Mouse (Mus musculus): ENCODE results near the gene Pdpr.
"Not testable (repeated sequence)": the region's sequence is repeated elsewhere in the genome, so short reads cannot be mapped to it uniquely, and the experiment has no call there.

Gene Pdpr

DNA sequence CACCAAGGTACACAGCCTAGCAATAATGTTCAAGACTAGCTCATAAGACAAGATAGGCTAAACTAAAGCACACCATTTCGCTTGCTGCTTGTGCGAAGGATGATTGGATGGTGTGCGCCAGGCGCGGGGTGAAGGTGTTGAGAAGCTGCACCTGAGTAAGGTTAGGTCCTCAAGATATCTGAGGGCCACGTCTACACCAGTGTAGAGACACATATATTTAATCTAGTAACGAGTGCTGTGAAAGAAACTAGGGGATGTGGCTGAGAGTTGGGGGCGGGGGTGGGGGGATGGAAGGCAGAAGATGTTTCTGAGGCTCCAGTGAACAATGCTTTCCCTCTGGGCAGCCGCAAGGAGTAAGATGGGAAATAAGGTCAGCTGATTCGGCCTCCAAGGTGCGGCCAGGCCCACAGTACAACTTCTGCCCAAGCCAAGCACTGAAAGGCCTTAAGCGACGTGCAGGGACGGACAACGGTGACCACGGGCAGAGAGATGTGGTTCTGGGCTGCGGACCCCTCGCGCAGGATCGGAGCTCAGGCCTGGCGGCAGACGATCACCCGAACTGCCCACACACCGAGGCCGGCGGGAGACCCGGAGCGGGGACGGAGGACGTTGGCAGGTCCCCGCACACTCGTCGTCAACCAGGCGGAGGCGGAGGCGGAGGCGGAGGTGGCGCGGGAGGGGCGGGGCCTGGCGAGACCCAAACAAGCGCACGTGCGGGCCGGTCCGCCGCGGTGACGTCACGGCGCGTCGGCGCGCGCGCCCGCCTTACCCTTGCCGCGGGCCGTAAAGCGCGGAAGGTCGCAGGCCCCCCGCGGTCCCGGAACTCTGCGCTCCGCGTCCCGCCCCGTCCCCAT, at the start of gene Pdpr:
Pdpr (plus strand) TSS at position 766 of the 854 bp plus-strand sequence.
- DNase-seq (ENCODE audit: inconsistent age in 2 of 2, low spot score in 1 of 2): peak; percentile 95 to 98

- DNase-seq (ENCODE audit: inconsistent age in 2 of 2, low spot score in 1 of 2): no peak
Observed at GRCm38 (mm10) chr8:111048694-111049093, 45.7 kb upstream of the Pdpr start.

GRCm38 (mm10) chr8:111049106-111049505, 45.3 kb upstream of the Pdpr start:
- no peak for DNase-seq (ENCODE audit: inconsistent age in 2 of 2, low spot score in 1 of 2)

- no peak for DNase-seq (ENCODE audit: inconsistent age in 2 of 2, low spot score in 1 of 2)
Observed at GRCm38 (mm10) chr8:111053827-111054518, 40.5 kb upstream of the Pdpr start.

DNA sequence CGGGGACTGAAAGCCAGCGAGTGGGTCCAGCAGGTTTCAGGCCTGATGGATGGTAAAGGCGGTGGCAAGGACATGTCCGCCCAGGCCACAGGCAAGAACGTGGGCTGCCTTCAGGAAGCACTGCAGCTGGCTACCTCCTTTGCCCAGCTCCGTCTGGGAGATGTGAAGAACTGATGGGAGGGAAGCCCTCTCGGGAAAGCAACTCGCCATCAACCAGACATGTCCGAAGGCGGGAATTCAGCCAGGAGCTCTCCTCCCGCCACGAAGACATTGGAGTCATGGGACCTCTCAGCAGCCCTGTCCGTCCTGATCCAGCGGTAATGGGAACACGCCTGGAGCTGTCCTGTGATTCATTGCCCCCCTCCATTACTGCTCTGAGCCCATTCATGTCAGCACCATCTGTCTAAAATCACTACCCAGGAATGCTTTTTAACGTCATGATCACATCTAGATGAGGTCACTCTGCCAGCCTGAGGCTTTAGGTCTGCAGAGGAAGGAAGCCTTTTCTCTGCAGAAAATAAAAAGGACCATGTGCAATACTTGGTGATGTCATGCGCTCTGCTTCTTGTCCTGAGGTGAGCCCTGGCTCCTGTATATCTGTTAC, 39.3 kb upstream of the Pdpr start:
- DNase-seq (ENCODE audit: inconsistent age in 2 of 2, low spot score in 1 of 2): peak; percentile 37 to 52

- DNase-seq (ENCODE audit: inconsistent age in 2 of 2, low spot score in 1 of 2): no peak
Observed at GRCm38 (mm10) chr8:111055661-111056060, 38.8 kb upstream of the Pdpr start.

DNA sequence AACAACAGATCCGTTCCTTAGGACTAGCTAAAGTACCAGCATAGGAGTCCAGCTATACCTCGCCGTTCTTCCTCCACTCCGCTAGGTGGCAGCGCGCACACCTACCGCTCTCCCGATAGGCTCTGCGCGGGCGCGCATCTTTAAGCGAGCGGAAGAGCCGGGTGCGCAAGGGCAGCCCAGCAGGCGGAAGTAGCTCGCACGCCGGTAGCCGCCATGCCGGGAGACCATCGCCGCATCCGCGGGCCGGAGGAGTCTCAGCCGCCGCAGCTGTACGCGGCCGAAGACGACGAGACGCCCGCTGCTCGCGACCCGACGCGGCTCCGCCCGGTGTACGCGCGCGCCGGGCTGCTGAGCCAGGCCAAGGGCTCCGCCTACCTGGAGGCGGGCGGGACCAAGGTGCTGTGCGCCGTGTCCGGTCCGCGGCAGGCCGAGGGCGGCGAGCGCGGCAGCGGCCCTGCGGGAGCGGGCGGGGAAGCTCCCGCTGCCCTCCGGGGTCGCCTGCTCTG, 38.2 kb upstream of the Pdpr start, which contains the start of gene Exosc6:
Exosc6 (plus strand) TSS at position 182 of the 506 bp plus-strand sequence.
- peak; percentile 93 to 97 for DNase-seq (ENCODE audit: inconsistent age in 2 of 2, low spot score in 1 of 2)

DNA sequence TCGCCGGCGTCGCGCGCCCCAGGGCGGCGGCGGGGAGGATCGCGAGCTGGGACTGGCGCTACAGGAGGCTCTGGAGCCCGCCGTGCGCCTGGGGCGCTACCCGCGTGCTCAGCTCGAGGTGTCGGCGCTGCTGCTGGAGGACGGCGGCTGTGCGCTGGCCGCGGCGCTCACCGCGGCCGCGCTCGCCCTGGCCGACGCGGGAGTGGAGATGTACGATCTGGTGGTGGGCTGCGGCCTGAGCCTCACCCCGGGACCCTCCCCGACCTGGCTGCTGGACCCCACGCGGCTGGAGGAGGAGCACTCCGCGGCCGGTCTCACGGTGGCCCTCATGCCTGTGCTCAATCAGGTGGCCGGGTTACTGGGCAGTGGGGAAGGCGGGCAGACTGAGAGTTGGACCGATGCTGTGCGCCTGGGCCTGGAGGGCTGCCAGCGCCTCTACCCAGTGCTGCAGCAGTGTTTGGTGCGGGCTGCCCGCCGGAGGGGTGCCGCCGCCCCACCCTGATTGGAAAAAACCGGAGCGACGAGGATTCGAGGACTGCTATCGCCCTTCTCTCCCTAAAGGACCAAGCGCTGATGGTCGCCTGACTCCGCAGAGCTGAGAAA, 37.6 kb upstream of the Pdpr start:
- DNase-seq (ENCODE audit: inconsistent age in 2 of 2, low spot score in 1 of 2): peak; percentile 66 to 88

DNA sequence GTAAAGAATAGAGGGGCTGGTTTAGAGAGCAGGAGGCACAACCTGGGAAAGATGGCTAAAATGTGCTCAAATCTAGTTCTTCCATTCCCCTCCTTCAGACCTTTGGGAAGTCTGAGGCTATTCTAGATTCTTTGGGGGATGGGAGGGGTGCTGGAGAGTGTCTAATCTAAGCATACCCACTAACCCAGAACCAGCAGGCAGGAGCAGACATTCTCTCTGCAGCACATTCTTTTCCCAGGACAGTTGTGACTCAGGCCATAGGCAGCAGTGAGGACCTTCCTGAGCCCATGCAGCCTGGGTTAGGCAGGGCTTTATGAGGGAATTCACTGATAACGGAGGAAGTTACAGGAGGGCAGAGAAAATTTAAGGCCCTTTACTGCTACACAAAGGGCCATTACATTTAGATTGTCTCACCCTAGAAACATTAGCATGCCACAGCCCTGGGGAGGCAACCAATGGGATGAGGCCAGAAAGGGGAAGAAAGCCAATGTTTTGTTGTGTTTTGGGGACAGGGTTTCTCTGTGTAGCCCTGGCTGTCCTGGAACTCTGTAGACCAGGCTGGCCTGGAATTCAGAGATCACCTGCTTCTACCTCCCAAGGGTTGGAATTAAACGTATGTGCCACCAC, 35.4 kb upstream of the Pdpr start:
- no peak for DNase-seq (ENCODE audit: inconsistent age in 2 of 2, low spot score in 1 of 2)

GRCm38 (mm10) chr8:111061688-111062071, 32.8 kb upstream of the Pdpr start:
- DNase-seq (ENCODE audit: inconsistent age in 2 of 2, low spot score in 1 of 2): no peak

DNA sequence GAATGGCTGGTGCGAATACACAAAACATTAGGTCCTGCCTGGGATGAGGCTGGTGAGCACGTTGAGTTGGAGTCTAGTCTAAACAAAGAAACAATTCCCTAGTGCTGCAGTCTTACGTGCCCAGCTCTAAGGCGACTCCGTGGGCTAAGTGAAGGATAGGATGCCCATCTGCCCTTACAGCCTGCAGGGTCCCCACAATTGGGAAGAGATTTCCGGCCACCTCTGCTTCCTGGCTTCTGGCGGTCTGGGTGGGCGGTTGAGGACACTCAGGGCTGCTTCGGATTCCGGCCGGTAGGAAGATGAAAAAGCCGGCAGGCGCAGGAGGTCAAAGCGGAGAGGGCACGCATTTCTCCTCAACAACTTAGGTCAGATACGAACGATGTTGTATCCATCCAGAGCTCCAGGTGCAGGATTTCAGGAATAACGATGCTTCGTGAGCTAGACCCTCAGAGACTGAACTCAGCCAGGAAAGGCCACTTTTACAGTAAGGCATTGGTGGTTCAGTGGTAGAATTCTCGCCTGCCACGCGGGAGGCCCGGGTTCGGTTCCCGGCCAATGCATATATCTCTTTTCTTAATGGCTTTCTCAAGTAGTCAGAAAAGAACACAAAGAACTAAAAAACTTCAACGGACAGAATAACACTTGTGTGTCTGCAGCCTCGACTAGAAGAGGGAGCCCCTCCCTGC, 32.2 kb upstream of the Pdpr start:
- DNase-seq (ENCODE audit: inconsistent age in 2 of 2, low spot score in 1 of 2): peak; percentile 88 to 97

DNA sequence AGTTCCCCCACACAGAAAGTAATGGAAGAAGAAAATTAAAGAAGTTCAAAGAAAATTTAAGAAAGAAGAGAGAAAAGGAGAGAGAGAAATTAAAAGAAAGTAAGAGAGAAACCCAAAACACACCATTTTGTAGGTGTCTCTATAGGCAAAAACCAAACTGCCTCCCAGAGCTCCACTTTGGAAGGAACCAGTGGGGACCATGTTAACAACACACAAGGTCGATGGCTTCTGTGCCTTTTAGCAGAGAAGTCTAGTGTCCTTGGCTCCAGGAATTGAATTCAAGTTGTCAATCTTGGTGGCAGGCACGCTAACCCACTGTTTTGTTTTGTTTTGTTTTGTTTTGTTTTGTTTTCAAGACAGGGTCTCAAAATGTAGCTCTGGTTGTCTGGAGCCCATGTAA, 31.5 kb upstream of the Pdpr start:
- peak in 1 of 2 experiments; percentile 35 for DNase-seq (ENCODE audit: inconsistent age in 2 of 2, low spot score in 1 of 2)

DNA sequence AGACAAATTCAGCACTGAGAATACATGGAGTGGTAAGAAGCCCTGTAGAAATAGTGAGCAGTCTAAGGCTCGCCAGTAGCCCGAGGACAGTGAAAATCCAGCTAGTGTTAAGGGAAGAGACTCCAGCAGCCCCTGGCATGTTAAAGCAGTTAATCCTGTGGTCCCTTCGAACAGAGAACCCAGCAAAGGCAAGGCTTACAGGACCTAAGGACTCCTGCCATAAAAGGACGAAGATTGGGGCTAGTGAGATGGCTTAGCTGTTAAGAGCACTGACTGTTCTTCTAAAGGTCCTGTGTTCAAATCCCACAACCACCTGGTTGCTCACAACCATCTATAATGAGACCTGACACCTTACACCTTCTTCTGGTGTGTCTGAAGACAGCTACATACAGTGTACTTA, 28.1 kb upstream of the Pdpr start:
- no peak for DNase-seq (ENCODE audit: inconsistent age in 2 of 2, low spot score in 1 of 2)

GRCm38 (mm10) chr8:111067439-111067838, 27.0 kb upstream of the Pdpr start:
- no peak for DNase-seq (ENCODE audit: inconsistent age in 2 of 2, low spot score in 1 of 2)

DNA sequence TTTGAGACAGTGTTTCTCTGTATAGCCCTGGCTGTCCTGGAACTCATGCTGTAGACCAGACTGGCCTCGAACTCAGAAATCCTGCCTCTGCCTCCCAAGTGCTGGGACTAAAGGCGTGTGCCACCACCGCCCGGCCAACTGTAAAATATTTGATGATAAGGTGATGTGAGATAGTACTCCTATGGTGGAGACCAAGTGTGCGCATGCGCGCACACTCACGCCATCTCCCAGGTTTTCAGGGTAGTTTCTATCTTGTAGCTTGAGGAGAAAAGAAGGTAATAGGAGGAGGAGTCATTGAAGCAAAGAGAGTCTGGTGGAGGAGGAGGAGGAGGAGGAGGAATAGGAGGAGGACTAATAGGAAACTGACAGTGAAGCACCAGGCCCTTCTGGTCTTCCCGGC, 25.8 kb upstream of the Pdpr start:
- DNase-seq (ENCODE audit: inconsistent age in 2 of 2, low spot score in 1 of 2): not testable (repeated sequence)

- DNase-seq (ENCODE audit: inconsistent age in 2 of 2, low spot score in 1 of 2): no peak
Observed at GRCm38 (mm10) chr8:111075926-111076325, 18.5 kb upstream of the Pdpr start.

GRCm38 (mm10) chr8:111079461-111079860, 15.0 kb upstream of the Pdpr start:
- DNase-seq (ENCODE audit: inconsistent age in 2 of 2, low spot score in 1 of 2): no peak

DNA sequence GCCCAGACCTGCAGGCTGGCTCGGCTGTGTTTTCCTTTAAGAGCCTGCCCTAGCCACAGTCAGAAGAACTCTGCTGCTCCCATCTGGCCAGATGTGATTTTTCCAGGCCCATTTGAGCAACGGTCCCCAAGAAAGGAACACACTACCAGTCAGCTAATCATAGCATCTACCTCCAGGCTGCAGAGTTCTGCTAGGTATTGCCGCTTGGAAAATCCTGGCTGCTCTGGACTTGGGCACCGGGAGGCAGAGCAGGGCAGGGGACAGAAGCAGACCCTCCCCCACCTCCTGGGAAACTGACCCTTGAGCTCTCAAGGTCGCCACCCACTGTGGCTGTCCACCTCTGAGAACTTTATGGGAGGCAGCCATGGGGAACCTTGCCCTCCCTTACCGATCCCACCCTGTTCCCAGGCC, 14.6 kb upstream of the Pdpr start:
- peak; percentile 41 to 81 for DNase-seq (ENCODE audit: inconsistent age in 2 of 2, low spot score in 1 of 2)

- no peak for DNase-seq (ENCODE audit: inconsistent age in 2 of 2, low spot score in 1 of 2)
Observed at GRCm38 (mm10) chr8:111081580-111082258, 12.7 kb upstream of the Pdpr start.

DNA sequence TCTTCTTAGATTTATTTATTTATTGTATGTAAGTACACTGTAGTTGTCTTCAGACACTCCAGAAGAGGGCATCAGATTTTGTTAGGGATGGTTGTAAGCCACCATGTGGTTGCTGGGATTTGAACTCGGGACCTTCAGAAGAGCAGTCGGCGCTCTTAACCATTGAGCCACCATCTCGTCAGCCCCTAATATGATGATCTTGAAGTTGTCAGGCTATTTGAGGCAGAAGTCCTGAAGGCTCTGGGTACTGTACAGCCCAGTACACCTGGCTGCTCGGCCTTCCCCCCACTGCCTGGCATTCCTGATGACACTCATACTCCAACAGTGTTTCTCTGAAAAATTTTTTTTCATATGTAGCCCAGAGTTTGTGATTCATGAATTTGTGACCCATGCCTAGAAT, 10.5 kb upstream of the Pdpr start:
- not testable (repeated sequence) for DNase-seq (ENCODE audit: inconsistent age in 2 of 2, low spot score in 1 of 2)

Measured in adrenal gland, adult (tissue).